Mouse (Mus musculus) kidney, adult 18-20 months (tissue): ENCODE measurements around the gene Mmrn2.
A peak's percentile ranks its signal among the peaks of the same experiment; 100 is the strongest.
"Not testable (repeated sequence)": the region's sequence is repeated elsewhere in the genome, so short reads cannot be mapped to it uniquely, and the experiment has no call there.

ENCODE experiments used
- DNase-seq: peaks from one replicate; pipeline ENCODE4 v3.0.0; 2021

Mmrn2 gene

DNA sequence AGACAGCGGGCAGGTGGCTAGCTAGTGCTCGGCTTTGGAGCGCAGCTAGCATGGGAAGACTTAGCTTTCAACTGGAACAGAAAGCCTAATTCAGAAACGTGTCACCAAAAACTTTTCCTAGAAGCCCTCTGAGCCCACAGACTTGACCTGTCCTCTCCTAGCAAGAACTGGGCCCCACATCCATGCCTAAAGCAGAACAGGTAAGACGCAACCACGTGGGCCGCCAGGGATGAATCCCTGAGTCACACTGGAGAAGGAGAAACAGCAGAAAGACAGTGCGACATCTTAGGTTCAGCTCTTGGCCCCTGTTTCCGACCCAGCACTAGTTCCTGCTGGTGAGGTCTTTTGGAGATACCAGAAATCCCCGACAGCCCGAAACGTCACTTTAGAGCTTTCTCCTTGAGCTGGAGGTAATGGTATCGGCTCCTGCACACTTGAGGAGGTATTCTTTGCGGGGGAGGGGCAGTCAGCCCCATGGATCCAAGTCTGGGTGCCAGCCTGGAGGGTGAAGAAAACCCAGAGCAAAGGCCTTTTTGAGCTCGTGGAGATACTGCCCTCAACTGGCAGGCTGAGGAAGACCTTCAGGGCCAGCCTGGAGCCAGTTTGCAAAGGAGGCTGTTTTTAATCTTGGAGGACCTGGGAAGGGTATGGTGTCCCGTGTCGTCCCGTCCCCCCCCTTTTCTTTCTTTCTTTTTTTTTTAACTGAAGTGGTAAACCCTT is 12.4 kb upstream of the Mmrn2 start:
- peak; percentile 81 for DNase-seq

DNA sequence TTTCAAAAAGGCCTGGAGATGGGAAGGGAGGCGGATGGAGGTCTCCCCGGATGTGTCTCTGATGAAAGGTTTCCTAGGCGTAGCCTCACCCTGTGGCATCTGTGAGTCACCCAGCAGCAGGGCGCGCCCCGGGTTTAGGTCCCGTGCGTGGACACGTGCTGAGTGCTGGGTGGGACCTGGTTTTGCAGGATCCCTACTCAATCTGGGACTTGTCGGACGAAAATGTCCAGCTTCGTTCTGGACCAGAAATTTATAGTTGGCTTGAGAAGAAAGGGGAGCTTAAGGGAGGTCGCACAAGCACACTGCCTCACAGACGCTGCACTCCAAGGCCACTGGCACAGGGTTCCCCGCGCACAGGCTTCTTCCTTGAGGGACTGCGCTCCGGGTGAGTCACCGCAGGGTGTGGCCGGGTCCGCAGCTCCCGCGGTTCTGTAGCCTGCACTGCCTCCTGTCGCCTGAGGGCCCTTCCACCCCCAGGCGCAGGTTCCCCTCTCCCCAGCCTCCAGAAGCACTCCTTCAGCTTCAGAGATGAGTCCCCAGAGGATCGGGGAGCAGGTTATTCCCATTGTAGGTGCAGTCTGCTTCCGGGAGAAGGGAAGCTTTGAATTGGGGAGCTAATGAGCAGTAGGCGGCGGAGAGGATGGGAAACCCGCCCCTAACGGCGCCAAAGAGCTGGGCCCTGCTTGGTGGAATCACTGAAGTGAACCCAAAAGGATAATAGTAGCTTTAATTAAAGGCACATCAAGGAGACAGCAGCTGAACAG is 11.6 kb upstream of the Mmrn2 start:
- peak; percentile 67 for DNase-seq

DNA sequence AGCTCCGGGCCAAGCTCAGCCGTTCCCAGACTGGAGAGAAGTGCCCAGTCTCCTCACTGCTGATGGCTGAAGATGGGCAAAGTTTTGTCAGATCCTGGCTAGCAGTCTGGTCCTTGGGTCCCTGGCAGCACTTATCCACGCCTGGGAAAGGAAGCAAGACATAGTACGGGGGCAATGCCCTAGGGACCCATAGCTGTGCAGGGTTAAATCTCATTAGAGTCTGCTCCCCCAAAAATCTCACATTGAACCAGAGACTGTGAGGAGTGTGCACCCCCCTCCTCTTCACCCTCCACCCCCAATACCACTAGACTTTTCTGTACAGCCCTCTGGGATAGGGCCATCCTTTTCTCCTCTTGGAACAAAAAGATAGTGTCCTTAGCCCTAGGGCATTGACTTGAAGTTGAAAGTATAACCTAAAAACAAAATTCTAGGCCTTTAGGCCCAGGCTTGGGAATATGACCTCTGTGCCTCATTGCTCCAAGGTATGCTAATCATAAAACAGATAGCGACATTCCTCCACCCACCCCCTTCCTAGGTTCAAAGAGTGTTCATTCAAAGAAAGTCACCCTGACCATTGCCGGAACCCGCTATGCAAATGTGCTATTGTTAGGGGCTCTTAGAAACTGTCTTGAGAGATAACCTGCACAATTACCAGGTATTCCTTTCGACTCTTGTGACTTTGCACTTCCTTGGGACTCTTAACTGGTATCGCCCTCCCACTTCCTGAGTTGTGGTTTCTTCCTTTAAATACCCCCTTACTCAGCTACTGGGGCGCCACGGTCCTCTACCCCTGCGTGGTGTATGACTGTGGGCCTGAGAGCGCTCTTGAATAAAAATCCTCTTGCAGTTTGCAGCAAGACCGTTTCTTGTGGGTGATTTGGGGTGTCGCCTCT is 10.8 kb upstream of the Mmrn2 start:
- DNase-seq, result not testable (repeated sequence)

DNA sequence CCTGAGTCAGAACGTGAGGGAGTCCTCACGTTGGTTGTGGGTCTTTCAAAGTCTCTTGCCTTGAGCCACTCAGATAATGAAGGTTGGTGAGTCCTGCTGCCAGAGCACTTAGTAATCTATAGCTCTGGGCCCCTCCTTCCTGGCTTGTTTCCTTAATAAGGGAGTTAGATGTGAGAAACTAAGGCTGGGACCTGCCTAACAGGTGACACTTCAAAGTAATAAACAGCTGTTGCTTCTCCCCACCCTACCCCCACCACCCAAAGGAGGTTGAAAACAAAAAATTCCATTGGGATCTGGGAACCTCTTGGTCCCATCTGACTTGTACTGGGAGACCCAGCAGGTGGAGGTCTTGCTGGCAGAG is 10.1 kb upstream of the Mmrn2 start:
- DNase-seq, result no peak

DNA sequence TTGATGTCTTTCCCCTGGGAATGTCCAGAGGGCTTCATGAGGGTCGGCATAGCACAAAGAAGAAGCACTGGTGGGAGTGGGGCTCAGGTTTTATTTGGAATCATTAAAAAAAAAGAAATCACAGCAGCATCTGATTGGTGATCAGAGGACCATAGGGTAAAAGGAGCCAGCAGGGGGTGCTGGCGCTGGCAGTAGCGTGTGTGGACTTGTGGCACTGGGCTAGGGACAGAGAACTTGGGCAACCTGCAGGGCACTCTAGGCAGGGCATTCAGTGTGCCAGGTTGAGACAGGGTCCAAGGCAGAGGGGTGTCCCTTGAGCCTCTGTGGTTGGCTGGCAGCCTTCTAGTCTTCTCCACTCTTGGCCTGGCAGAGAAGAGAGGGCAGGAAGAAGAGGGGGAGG is 5.1 kb upstream of the Mmrn2 start:
- no peak for DNase-seq

DNA sequence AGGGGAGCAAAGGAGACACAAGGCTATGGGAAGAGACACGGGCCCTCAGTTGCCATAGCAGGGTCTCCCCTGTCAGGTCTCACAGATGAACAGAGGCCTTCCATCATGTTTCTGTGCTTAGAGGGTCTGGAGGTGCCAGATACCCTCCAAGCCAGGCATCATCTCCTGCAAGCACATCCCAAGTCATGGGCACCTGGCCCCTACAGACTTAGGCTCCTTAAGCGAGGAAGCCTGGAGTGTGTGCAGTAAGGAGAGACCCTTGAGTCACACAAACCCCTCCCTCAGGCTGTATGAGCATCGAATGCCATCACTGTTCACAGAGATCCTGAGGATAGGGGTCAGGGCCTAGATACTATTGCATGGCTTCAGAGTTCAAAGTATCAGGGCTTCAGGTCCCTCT is 4.3 kb upstream of the Mmrn2 start:
- DNase-seq, result no peak

DNA sequence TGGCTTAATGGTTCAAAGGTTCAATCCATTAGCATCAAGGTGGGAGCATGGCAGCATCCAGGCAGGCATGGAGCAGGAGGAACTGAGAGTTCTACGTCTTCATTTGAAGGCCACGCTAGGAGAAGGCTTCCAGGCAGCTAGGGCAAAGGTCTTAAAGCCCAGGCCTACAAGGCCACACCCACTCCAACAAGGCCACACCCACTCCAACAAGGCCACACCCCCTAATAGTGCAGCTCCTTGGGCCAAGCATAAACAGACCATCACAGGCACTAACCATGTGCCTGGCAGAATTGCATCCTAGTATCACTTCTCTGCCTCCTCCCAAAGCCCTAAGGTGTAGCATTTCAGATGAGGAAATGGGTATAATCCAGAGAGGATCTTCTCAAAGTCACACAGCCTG is 3.5 kb upstream of the Mmrn2 start:
- no peak for DNase-seq

DNA sequence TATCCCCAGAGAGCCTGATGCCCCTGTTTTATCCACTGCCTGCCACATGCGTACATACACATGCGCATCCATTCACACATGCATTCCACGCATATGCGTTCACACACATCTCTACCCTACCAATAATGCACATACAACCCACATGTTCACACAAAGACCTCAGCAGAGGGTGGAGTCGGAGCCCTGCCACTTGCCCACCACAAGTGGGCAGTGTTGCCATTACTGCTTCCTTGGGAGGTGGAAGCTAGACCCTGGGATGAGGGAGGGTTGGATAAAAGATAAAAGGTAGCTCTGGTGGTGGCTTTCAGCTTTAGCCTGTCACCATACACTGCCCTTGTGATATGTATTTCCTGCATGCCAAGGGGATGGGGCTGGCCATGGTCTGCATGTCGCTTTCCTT is 2.6 kb upstream of the Mmrn2 start:
- peak; percentile 61 for DNase-seq

DNA sequence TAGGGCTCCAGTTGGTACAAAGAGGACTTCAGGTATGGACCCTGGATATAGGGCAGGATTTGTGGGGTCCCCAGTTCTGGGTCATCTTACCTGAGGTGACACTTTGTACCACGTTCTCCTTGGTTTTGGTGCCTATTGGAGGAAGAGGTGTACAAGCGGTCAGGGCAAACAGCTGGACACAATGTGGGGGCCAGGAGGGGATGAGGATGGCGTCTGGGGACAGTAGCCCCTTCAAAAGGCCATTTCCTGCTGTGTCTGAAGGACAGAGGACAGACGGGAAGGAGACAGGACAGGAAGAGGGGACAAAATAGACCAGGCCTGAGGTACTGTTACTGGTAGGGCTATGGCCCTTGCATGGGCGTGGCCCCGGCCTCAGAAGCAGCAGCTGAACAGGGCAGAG is 1.7 kb upstream of the Mmrn2 start:
- DNase-seq, result no peak

DNA sequence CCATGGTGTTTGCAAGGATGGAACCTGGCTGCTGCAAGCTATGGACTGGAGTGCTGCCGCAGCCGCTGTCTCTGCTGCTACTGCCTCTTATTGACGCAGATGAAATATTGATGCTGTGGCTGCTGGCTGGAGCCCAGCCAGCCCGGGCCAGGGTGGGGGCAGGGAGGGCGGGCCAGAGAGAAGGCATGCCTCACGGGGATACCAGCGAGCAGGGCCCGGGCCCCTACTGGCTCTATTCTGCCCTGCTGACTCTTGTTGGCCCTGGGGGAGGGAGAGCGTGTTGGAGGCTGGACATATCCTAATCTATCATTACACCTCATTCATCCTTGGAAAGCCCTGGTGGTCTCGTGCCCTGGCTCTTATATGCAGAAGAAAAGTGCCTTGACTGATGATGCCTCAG is 688 bp upstream of the Mmrn2 start, which contains the start of gene Sncg:
Gene Sncg (minus strand): TSS at position 213 of the 400 bp plus-strand sequence.
- no peak for DNase-seq

DNA sequence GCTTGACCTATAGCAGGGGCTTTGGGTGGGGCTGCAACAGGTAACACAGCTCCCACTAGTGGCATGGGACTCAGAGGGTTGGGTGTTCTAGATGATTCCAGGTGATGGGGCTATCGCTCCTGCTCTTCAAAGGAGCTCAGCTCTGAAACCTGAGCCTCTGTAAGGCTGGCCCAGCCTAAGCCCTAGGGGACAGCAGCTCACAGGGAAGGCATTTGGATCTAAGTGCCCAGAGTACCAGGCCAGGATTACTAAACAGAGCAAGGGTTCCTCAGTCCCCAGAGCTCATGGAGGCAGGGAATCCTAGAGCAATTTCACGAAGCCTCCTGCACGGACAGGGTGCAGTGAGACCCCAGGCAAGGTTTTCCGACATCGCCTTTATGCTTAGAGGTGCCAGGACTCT is 676 bp downstream of the Mmrn2 start:
- no peak for DNase-seq

DNA sequence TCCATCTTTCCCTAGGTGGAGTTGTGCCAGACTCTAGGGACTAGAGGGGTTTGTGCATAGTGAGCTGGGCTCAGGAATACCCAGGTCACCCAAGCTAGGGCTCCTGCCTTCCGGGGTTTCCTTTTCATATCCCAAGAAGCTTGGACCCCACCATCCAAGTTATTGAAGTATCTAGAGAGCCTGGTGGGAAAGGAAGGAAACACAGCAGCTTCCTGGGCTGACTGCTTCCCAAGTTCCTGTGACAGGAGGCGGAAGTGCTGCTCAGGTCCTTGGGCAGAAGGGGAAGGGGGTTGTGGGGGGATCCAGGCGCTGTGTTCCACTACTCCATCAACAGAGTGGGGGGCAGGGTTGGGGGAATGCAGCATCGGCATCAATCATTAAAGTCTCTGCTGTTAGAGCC is 1.9 kb downstream of the Mmrn2 start:
- DNase-seq, result no peak

DNA sequence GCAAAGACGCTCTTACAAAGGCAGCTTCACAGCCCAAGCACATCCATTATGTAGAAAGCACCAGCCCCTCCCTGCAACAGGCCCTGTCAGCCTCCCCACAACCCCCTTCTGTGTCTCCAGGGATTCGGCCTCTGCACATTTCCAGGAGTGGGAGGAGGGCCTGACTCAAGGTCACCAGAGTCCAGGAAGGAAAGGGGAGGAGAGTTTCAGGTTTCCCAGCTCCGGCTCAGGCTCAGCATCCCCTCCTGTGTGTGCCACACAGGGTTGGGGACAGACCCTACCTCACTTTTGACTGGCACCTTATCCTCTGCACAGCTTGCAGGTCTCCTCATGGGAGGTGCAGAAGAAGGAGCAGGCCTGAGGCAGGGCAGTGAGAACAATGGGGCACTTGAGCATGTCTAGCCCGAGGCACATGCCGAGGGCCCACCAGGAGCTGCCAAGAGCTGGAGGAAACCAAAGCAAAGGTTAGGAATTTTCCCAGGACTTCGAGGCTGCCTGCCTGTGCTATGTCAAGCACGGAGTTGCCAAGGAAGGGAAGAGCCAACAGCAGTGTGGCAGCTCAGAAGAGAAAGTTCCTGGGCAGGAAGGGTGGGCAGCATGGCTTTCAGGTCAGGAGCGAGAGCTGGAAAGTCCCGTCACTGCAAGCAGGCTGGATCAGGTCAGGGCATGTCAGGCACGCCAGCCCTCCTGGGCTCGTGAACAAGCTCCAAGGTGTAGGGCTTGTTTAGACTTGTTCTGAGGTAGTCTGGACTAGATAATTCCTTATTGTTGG is 3.5 kb downstream of the Mmrn2 start:
- DNase-seq, result peak; percentile 57

DNA sequence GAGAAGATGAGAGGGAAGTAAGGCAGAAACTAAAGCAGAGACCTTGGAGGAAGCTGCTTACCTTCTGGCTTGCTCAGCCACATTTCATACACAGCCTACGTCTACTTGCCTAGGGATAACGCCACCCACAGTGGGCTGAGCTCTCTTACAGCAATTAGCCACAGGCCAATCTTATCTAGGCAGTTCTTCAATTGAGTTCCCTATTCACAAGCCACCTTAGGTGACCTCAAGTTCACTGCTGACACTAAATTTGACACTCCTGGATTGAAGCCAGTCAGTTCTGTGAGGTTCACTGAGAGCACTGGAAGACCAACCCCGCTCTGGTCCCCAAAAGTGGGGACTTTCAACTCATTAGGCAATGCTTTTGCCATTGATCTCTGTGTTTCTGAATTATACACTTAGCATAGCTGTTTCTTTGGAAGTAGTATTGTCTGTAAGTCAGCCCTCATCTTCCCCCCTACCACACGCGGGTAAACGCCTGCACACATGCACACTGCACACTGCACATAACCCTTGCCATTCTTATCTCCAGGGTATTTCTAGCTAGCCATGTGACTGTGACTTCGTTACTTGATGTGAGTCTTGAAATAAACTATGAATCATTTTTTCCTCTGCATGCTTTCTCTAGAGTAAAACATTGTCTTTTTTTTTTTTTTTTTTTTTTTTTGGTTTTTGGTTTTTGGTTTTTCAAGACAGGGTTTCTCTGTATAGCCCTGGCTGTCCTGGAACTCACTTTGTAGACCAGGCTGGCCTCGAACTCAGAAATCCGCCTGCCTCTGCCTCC is 7.8 kb downstream of the Mmrn2 start:
- DNase-seq, result no peak

DNA sequence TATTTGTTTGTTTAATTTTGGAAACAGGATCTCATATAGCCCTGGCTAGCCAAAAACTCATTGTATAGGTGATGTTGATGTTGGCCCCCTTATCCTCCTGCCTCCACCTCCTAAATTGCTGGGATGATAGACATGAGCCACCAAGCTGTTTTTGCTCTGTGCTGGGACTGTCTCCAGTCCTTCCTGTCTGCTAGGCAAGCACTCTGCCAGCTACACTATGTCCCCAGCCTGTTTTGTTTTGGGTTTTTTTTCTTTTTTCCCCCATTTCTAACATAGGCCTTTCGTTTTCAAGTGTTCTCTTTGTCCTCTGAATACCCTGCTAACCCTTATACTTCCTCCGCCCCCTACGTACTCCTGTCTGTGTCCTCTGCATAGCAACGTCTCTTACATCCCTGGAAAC is 18.0 kb downstream of the Mmrn2 start:
- DNase-seq, result no peak

DNA sequence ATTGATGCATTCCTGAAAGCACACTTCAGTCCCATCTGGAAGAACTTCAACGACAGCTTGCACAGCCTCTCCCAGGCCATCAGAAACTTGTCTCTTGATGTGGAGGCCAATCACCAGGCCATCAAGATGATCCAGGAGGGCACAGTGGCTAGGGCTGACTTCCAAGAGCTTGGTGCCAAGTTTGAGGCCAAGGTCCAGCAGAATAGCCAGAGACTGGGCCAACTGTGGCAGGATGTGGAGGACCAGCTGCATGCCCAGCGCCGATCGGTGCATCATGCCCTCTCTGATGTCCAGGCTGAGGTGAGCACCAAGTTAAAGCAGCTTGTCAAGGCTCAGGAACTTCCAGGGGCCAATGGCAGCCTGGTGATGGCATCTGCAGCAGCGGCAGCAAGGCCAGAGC is 22.6 kb downstream of the Mmrn2 start:
- peak; percentile 43 for DNase-seq

DNA sequence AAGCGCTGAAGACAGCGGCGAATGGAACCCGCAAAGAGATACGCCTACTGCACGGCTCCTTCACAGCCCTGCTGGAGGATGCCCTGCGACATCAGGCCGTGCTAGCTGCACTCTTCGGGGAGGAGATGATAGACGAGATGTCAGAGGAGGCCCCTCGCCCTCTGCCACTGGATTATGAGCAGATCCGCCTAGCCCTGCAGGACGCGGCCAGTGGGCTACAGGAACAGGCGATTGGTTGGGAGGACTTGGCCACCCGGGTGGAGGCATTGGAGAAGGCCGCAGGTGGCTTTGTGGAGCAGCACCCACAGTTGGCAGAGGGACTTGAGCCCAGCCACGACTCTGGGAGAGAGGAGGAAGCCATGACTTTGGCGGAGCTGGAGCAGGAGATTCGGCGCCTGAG is 23.6 kb downstream of the Mmrn2 start:
- no peak for DNase-seq

DNA sequence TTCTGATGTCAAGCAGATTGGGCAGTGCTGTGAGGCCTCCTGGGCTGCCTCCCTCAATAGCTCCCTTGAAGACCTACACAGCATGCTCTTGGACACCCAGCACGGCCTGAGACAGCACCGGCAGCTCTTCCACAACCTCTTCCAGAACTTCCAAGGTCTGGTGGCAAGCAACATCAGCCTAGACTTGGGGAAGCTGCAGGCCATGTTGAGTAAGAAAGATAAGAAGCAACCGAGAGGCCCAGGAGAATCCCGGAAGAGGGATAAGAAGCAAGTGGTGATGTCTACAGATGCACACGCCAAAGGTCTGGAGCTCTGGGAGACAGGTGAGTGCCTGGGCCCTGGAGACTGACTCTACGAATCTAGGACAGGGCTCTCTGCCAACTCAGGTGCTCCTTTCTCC is 24.0 kb downstream of the Mmrn2 start:
- no peak for DNase-seq

DNA sequence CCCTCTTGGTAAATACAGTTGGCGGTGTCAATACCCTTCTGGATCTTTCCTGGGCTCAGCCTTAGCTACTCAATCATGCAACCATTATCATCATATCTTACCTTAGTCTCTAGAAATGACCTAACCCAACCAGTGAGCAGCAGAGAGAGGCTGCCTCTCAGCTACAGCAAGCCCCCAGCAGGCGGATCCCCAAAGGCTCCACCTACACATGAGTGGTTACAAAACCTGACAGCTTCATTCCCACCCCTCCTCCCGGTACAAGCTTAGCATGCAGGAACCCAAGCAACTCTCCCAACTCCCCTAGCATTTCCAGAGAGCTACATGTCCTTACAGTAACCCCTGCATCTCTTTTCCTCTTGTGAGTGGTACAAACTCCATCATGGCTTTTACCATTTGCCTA is 24.8 kb downstream of the Mmrn2 start:
- DNase-seq, result no peak

DNA sequence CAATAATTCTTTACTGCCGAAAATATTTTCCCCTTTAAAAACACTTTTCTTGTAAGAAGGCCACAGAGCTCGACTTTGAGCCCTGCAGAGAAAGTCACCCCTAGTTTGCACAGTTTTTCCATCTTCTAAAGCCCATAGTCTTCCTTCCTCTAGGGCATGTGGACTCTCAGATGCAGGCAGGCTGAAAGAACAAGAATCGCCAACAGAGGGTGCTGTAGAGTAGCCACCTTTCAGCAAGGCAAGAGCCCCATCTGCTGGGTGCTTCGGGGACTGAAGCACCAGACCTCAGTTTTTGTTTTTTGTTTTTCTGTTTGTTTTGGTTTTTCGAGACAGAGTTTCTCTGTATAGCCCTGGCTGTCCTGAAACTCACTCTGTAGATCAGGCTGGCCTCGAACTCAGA is 25.9 kb downstream of the Mmrn2 start:
- peak; percentile 86 for DNase-seq

DNA sequence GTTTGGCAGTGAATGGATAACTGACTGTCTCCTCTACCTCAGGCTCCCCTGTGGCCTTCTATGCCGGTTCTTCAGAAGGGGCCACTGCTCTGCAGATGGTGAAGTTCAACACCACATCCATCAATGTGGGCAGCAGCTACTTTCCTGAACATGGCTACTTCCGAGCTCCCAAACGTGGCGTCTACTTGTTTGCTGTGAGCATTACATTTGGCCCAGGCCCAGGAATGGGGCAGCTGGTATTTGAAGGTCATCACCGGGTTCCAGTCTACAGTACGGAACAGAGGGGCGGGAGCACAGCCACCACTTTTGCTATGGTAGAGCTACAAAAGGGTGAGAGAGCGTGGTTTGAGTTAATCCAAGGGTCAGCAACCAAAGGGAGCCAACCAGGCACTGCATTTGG is 27.6 kb downstream of the Mmrn2 start:
- no peak for DNase-seq

DNA sequence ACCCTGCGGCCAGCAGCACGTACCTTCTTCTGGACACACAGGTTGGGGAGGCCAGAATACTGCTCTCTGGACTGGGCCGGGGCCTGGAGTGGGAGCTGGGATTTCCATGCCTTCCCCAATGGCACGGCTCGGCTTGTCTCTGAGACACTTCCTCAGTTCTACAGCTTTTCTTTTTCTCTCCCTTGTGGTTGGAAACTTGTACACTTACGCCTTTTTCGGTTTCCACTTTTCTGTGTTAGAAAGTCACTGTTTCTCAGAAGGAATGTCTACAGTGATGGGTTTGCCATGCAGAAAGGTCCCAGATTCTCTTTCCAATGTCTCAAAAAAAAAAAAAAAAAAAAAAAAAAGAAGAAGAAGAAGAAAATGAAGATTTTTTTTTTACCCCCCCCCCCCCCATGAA is 28.2 kb downstream of the Mmrn2 start:
- DNase-seq, result no peak
